Mouse (Mus musculus) lung, adult 2 months (tissue): ENCODE data around the gene Gm49425.

Experiments
- CTCF ChIP-seq: fragments of 200-500 bp; IDR thresholded peaks from 2 replicates; pipeline ENCODE4 v1.5.1; 2011; ENCODE audit warnings: mild to moderate bottlenecking, low read length, control low read depth; ENCODE audit not compliant: insufficient read depth
- POLR2A ChIP-seq: fragments of 200-500 bp; IDR thresholded peaks from 2 replicates; pipeline ENCODE4 v1.6.1; 2011; ENCODE audit warnings: low read depth, mild to moderate bottlenecking, control low read depth, low read length, borderline replicate concordance; ENCODE audit errors: extremely low read depth

- TF ChIP-seq CTCF (no peak), POLR2A (no peak)
Observed at GRCm38 (mm10) chr15:101508247-101508646, 8.8 kb downstream of the Gm49425 start.
